Mouse (Mus musculus) myocyte (in vitro differentiated cells): ENCODE data around the gene Lypd5. TPM values are rescaled to one million over a fixed set of nuclear protein-coding genes. Genes with fewer than 3 reads are reported as not detected.

Source experiments
- H3K27me3 ChIP-seq: one replicate; pipeline ENCODE4 v1.6.1; 2011; ENCODE audit not compliant: control insufficient read depth, insufficient read depth, insufficient read length
- H3K36me3 ChIP-seq: one replicate; pipeline ENCODE4 v1.6.1; 2011; ENCODE audit not compliant: control insufficient read depth, insufficient read depth
- H3K4me2 ChIP-seq: one replicate; pipeline ENCODE4 v1.6.1; 2011; ENCODE audit warnings: low read depth, control low read depth
- H3K4me3 ChIP-seq: one replicate; pipeline ENCODE4 v1.5.1; 2011; ENCODE audit warnings: mild to moderate bottlenecking, control low read depth, moderate library complexity
- H3K79me2 ChIP-seq: one replicate; pipeline ENCODE4 v1.6.1; 2011; ENCODE audit not compliant: control insufficient read depth, insufficient read depth
- H3ac ChIP-seq: one replicate; pipeline ENCODE4 v1.6.1; 2011; ENCODE audit not compliant: control insufficient read depth, insufficient read length
- CEBPB ChIP-seq: IDR thresholded peaks from 2 replicates; pipeline ENCODE4 v1.6.1; 2011; ENCODE audit warnings: mild to moderate bottlenecking, moderate library complexity; ENCODE audit not compliant: poor library complexity, insufficient read depth, severe bottlenecking
- E2F4 ChIP-seq: IDR thresholded peaks from one replicate; pipeline ENCODE4 v1.6.1; 2011; ENCODE audit warnings: mild to moderate bottlenecking, control low read depth, moderate library complexity; ENCODE audit not compliant: insufficient read depth
- MAX ChIP-seq: IDR thresholded peaks from one replicate; pipeline ENCODE4 v1.6.1; 2011; ENCODE audit warnings: low read depth, mild to moderate bottlenecking, control low read depth
- MYOD1 ChIP-seq, 3 experiments: IDR thresholded peaks; one replicate each; pipeline ENCODE4 v1.6.1; 2011; ENCODE audit warnings: control low read depth in 2 of 3, low read depth in 2 of 3, mild to moderate bottlenecking in 2 of 3, moderate library complexity in 1 of 3; ENCODE audit not compliant: insufficient read length in 2 of 3, control insufficient read depth in 1 of 3
- MYOG ChIP-seq, 3 experiments: IDR thresholded peaks; one replicate each; pipeline ENCODE4 v1.6.1; 2011; ENCODE audit warnings: control low read depth in 2 of 3, low read depth in 2 of 3, mild to moderate bottlenecking in 2 of 3; ENCODE audit not compliant: insufficient read length in 2 of 3, control insufficient read depth in 1 of 3, insufficient read depth in 1 of 3
- POLR2A ChIP-seq: IDR thresholded peaks from one replicate; pipeline ENCODE4 v1.6.1; 2011; ENCODE audit warnings: low read depth, mild to moderate bottlenecking, control low read depth, moderate library complexity; ENCODE audit not compliant: insufficient read length
- POLR2AphosphoS2 ChIP-seq: IDR thresholded peaks from one replicate; pipeline ENCODE4 v1.6.1; 2011; ENCODE audit warnings: low read depth, control low read depth; ENCODE audit not compliant: insufficient read length
- REST ChIP-seq: IDR thresholded peaks from one replicate; pipeline ENCODE4 v1.6.1; 2011; ENCODE audit warnings: mild to moderate bottlenecking, control low read depth, moderate library complexity; ENCODE audit not compliant: insufficient read depth, insufficient read length
- SRF ChIP-seq: IDR thresholded peaks from one replicate; pipeline ENCODE4 v1.6.1; 2011; ENCODE audit warnings: low read depth; ENCODE audit not compliant: control insufficient read depth, insufficient read length
- TCF12 ChIP-seq: IDR thresholded peaks from one replicate; pipeline ENCODE4 v1.6.1; 2011; ENCODE audit warnings: mild to moderate bottlenecking, control low read depth; ENCODE audit not compliant: poor library complexity, insufficient read depth, severe bottlenecking
- TCF3 ChIP-seq: IDR thresholded peaks from one replicate; pipeline ENCODE4 v1.6.1; 2011; ENCODE audit warnings: low read depth, control low read depth; ENCODE audit not compliant: insufficient read length
- USF1 ChIP-seq: IDR thresholded peaks from one replicate; pipeline ENCODE4 v1.6.1; 2011; ENCODE audit warnings: low read depth, mild to moderate bottlenecking, control low read depth, moderate library complexity
- polyA plus RNA-seq: library from polyadenylated mRNA; unstranded; fragments of >200 nt; fragmentation: generic; extraction: Trizol; gene quantifications from one replicate; pipeline ENCODE4 v1.2.1, GENCODE M21; 2012; ENCODE audit warnings: missing spikeins

Lypd5 gene
- polyA plus RNA-seq, 1 experiment = not detected

DNA sequence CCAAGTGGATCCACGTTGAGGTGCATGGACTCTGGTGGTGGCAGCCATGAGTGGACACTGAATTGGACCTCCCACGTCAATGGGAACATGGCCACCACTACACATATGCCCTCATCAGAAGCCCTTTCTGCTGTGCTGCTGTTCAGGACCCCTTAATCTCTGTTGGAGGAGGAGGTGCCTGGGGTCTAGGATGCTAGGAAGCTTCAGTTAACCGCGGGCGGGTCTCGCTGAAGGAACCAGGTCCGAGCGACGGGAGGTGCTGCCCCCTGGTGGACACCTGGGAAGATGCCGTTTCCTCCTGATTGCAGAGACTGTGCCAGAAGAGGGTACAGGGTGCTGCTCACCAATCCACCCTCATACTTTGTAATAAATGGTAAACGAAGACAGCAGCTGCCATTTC, 35.8 kb downstream of the Lypd5 start:
- H3K27me3 ChIP-seq = no peaks in the 10 kb centered on the region
- TF ChIP-seq CEBPB (no peak), POLR2AphosphoS2 (peak; percentile 53)
- H3K4me2 ChIP-seq = no peak overlapping the region
- H3ac ChIP-seq = no peak overlapping the region
- no peak overlapping the region for H3K4me3 ChIP-seq
- H3K79me2 ChIP-seq = no peaks in the 10 kb centered on the region
- no peaks in the 10 kb centered on the region for H3K36me3 ChIP-seq

DNA sequence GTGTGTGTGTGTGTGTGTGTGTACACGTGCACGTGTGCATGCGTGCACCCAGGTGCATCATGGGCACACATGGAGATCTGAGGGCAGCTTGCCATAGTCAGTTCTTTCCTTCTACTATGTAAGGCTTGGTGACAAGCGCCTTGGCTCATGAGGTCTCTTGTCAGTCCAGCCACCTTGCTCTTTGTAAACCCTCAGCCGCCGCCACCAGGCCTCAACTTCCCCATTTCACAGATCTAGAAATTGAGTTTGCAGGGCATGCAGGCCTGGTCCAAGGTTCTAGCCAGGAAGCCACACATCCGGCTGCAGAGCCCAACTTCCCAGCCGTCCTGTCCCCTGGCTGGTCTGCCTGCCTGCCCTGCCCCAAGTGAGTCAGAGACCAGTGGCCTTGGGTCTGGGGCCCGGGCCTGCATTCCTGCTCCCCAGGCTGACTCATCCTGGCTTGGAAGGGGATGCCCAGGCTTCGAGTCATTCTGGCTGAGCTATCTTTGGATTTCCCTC, 38.1 kb downstream of the Lypd5 start:
- no peak overlapping the region for H3ac ChIP-seq
- TF ChIP-seq POLR2A (no peak), REST (no peak), MYOG (IDR thresholded peaks at IDR 0.05; ENCODE audit: control insufficient read depth in 1 of 3, insufficient read depth in 1 of 3, insufficient read length in 2 of 3, low read depth in 2 of 3) (peak in 1 of 3 experiments; percentile 68), MAX (no peak), MYOD1 (IDR thresholded peaks at IDR 0.05; ENCODE audit: control insufficient read depth in 1 of 3, insufficient read length in 2 of 3, low read depth in 2 of 3) (peak in 1 of 3 experiments; percentile 24), CEBPB (no peak), SRF (peak; percentile 33), POLR2AphosphoS2 (peak; percentile 75), USF1 (no peak), TCF3 (no peak), E2F4 (no peak), TCF12 (peak; percentile 36)
- no peaks in the 10 kb centered on the region for H3K79me2 ChIP-seq
- H3K27me3 ChIP-seq = no peaks in the 10 kb centered on the region
- H3K4me3 ChIP-seq = no peak overlapping the region
- no peaks in the 10 kb centered on the region for H3K36me3 ChIP-seq
- peak overlapping the region; percentile 43 for H3K4me2 ChIP-seq

- H3K27me3 ChIP-seq = no peaks in the 10 kb centered on the region
Measured at GRCm38 (mm10) chr7:24389516-24390187, 40.7 kb downstream of the Lypd5 start.

DNA sequence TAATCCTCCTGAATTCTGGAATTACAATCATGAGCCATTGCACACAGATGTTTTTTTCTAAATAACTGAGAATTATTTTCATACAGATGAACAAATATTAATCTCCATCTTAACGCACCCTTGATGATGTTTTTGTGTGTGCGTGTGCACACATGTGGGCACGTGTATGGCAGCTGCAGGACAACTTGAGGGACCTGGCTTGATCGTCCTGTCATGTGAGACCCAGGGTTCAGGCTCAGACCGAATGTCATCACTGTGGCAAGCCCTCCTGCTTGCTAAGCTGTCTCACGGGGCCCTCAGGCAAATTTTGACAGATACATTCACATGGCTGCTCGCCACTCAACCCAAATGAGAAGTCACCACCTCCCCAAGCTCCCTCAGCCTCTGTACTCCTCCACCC, 41.5 kb downstream of the Lypd5 start:
- Histone ChIP-seq H3K27me3 (no peaks in the 10 kb centered on the region), H3K4me3 (peak overlapping the region; percentile 10), H3K79me2 (no peaks in the 10 kb centered on the region), H3ac (no peak overlapping the region), H3K36me3 (no peaks in the 10 kb centered on the region), H3K4me2 (peak overlapping the region; percentile 93)
- TF ChIP-seq POLR2A (peak; percentile 9), TCF3 (no peak)

More at GRCm38 (mm10) chr7:24389516-24390187, 40.7 kb downstream of the Lypd5 start:
- peak overlapping the region; percentile 93 for H3K4me2 ChIP-seq
- H3K79me2 ChIP-seq = no peaks in the 10 kb centered on the region
- H3K4me3 ChIP-seq = peak overlapping the region; percentile 10
- H3ac ChIP-seq = no peak overlapping the region
- peak; percentile 83 for TF ChIP-seq POLR2AphosphoS2
- peak; percentile 90 for TF ChIP-seq CEBPB
- TF ChIP-seq MYOD1 (IDR thresholded peaks at IDR 0.05; ENCODE audit: control insufficient read depth in 1 of 3, insufficient read length in 2 of 3, low read depth in 2 of 3) = no peak
- TF ChIP-seq POLR2A = peak; percentile 63
- H3K36me3 ChIP-seq = no peaks in the 10 kb centered on the region

DNA sequence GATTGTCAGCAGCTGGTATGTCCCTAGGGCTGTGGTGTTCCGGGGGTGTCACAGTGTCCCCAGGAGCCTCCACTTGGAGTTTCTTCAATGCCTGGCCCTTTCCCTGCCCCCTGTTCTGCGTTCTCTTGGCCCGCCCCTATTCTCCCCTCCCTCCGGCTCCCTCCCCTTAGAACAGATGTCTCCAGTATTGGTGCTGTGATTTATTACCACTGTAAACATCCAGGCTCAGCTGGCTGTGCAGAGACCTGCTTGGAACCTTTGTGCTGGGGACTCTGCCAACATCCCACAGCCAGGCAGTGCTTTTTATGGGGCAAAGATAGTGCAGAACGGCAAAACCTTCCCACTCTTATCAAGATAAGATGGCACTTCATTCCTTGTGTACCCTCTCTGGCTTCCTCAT, 42.1 kb downstream of the Lypd5 start:
- Histone ChIP-seq H3ac (no peak overlapping the region), H3K4me2 (peak overlapping the region; percentile 47), H3K27me3 (no peaks in the 10 kb centered on the region), H3K4me3 (peak overlapping the region; percentile 10), H3K36me3 (no peaks in the 10 kb centered on the region), H3K79me2 (no peaks in the 10 kb centered on the region)
- TF ChIP-seq CEBPB (no peak), POLR2A (no peak), SRF (no peak)

GRCm38 (mm10) chr7:24391687-24392086, 42.7 kb downstream of the Lypd5 start:
- no peaks in the 10 kb centered on the region for H3K36me3 ChIP-seq
- no peaks in the 10 kb centered on the region for H3K79me2 ChIP-seq
- no peaks in the 10 kb centered on the region for H3K27me3 ChIP-seq
- no peak overlapping the region for H3ac ChIP-seq
- no peak overlapping the region for H3K4me3 ChIP-seq
- TF ChIP-seq POLR2AphosphoS2 (no peak), MYOG (IDR thresholded peaks at IDR 0.05; ENCODE audit: control insufficient read depth in 1 of 3, insufficient read depth in 1 of 3, insufficient read length in 2 of 3, low read depth in 2 of 3) (no peak)
- peak overlapping the region; percentile 47 for H3K4me2 ChIP-seq
